Mouse (Mus musculus) ovary, adult 2 months (tissue): ENCODE measurements around the gene Smim4. TPM values are rescaled to one million over a fixed set of nuclear protein-coding genes. Genes with fewer than 3 reads are reported as not detected.

Source experiments
- polyA plus RNA-seq: library from polyadenylated mRNA; depleted of rRNA; stranded (reverse); fragments of >200 nt; gene quantifications from 2 replicates; pipeline ENCODE4 v1.2.3, GENCODE M21; 2012; rRNA removed

Smim4 gene
- polyA plus RNA-seq: 37.4 and 49.0 TPM in 2 replicates

DNA sequence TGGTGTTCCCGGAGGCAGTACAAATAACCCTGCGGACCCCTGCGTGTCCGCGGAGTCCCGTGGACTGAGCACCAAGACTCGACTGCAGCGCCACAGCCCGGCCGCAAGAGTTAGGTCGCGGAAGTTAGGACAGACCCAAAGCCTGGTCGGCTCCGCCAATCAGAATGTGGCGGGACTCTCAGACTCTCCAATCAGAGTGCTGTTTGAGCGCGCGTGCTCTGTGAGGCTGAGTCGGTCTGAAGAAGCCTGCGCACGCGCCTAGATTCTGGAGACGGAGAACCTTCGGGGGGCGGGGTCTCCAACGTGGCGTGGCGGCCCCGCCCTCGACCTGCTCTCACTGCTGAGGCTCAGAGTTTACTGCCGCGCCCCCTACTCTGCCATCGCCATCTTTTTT lies at the start of gene Smim4:
Gene Smim4 (minus strand): TSS at position 131 of the 394 bp plus-strand sequence.

DNA sequence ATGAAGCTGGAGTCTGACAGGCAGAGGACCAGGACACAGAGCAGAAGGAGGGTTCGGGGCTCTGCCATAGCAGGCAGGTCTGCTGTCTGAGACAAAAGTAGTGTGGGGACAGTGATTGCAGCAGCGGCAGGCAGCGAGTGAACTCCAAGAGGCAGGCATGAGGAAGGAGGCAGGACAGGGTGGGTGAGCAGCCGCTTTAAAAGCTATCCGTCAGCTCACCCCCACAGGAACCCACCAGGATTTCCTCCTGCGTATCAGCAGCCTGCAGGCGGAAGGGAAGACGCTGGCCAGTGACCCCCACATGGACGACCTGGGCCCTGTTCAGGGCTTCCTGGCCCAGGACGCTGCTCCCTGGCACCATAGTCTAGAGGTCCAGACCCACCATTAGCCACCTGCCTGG lies 39.7 kb upstream of the Smim4 start, which contains the start of gene Stab1:
Gene Stab1 (minus strand): TSS at position 217 of the 400 bp plus-strand sequence.

DNA sequence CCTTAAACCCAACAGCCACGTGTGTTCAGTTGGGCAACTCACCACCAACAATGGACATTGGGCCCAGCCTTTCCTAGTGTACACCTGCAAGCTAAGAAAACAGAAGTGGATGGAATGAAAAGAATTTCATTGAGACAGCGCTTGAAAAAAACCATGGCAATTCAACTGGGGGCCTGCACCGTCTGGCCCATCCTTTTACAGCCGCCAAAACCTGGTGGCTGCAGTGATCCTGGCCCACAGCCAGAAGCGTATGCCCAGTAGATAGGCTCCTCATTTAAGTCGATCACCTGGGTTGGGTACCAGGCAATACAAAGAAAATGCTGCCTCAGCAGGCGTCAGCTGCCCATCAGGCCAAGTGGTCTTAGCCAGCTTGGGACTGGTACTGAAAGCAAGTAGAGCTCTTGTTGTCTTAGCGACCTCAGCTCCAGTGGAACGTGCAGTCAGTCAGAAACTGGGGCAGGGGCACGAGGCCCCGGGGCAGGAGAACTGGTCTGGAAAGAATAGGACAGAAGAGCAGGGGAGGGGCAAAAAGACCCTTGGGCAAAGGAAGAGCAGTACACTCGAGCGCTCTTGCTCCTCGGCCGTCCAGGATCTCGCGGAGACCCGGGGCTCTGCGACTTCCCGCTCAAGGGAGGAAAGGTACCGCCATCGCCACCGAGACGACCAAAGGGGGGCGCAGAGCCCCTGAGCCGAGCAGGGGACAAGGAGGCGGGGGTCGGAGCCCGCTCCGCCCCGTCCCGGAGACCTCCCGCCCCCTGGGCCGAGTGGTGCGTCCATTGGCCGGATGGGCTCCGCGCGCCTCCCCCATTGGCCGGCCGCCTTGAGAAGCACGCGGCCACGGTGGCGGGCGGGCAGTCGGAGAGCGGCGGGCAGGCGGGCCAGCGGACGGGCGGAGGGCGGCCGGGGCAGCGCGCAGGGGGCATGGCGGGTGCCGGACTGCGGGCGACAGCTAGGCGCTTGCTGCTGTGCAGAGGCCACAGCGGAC lies 1.8 kb upstream of the Smim4 start, which contains the start of gene Nt5dc2:
Gene Nt5dc2 (plus strand): TSS at position 818 of the 985 bp plus-strand sequence.

Other genes with a start within 250 kb of the Smim4 start
- gene Mustn1, start 249.8 kb downstream of the Smim4 start, polyA plus RNA-seq: 32.2 and 38.3 TPM in 2 replicates
- 0.95 and 1.6 TPM in 2 replicates for gene Itih4, start 242.5 kb downstream of the Smim4 start, polyA plus RNA-seq
- gene Itih3, start 205.2 kb downstream of the Smim4 start, polyA plus RNA-seq: 0.70 and 1.7 TPM in 2 replicates
- gene Itih1, start 185.7 kb downstream of the Smim4 start, polyA plus RNA-seq: 0.10 and 0.25 TPM in 2 replicates
- gene Nek4, start 177.6 kb downstream of the Smim4 start, polyA plus RNA-seq: 5.3 and 6.0 TPM in 2 replicates
- 29.6 and 34.0 TPM in 2 replicates for gene Glt8d1, start 127.6 kb downstream of the Smim4 start, polyA plus RNA-seq
- 86.0 and 103 TPM in 2 replicates for gene Spcs1, start 127.3 kb downstream of the Smim4 start, polyA plus RNA-seq
- gene Pbrm1, start 109.8 kb downstream of the Smim4 start, polyA plus RNA-seq: 18.3 and 21.1 TPM in 2 replicates
- 15.6 and 20.4 TPM in 2 replicates for gene Gnl3, start 109.8 kb downstream of the Smim4 start, polyA plus RNA-seq
- gene Nt5dc2, start 2.1 kb upstream of the Smim4 start, polyA plus RNA-seq: 219 and 301 TPM in 2 replicates
- 154 and 157 TPM in 2 replicates for gene Stab1, start 39.7 kb upstream of the Smim4 start, polyA plus RNA-seq
- gene Tnnc1, start 79.4 kb upstream of the Smim4 start, polyA plus RNA-seq: 0.57 and 1.1 TPM in 2 replicates
- gene Nisch, start 88.0 kb upstream of the Smim4 start, polyA plus RNA-seq: 521 and 546 TPM in 2 replicates
- 27.2 and 32.3 TPM in 2 replicates for gene Sema3g, start 88.9 kb upstream of the Smim4 start, polyA plus RNA-seq
- gene Phf7, start 122.4 kb upstream of the Smim4 start, polyA plus RNA-seq: 4.6 and 4.7 TPM in 2 replicates
- gene Bap1, start 122.5 kb upstream of the Smim4 start, polyA plus RNA-seq: 65.6 and 92.0 TPM in 2 replicates
- 5.8 and 7.6 TPM in 2 replicates for gene Dnah1, start 194.9 kb upstream of the Smim4 start, polyA plus RNA-seq
- 10.3 and 13.6 TPM in 2 replicates for gene Capn7, start 207.7 kb upstream of the Smim4 start, polyA plus RNA-seq